Mouse (Mus musculus) MEL (cell line): ENCODE measurements around the gene Creb5. TPM values are rescaled to one million over a fixed set of nuclear protein-coding genes. Genes with fewer than 3 reads are reported as not detected.

Experiments
- DNase-seq: peaks from one replicate; pipeline ENCODE4 v3.0.0; 2011; ENCODE audit warnings: low read depth, low spot score
- H3K27ac ChIP-seq: 2 replicates; pipeline ENCODE4 v1.5.1; 2012; ENCODE audit warnings: low read depth, mild to moderate bottlenecking, control low read depth, low read length, moderate library complexity; ENCODE audit not compliant: control insufficient read depth
- H3K27me3 ChIP-seq, 2 experiments: fragments of 150-350 bp in 1 of 2; sonication (generic) in 1 of 2; 2 replicates each; pipeline ENCODE4 v1.6.1; 2012; ENCODE audit warnings: low read length in 2 of 2, mild to moderate bottlenecking in 2 of 2, improper control_type of control experiment in 1 of 2, moderate library complexity in 1 of 2; ENCODE audit not compliant: insufficient read depth in 2 of 2, control insufficient read depth in 1 of 2
- H3K36me3 ChIP-seq, 2 experiments: 2 replicates each; pipeline ENCODE4 v1.6.1; 2012 to 2014; ENCODE audit warnings: low read length in 2 of 2, improper control_type of control experiment in 1 of 2, inconsistent platforms in 1 of 2, mild to moderate bottlenecking in 1 of 2; ENCODE audit not compliant: insufficient read depth in 2 of 2, control insufficient read depth in 1 of 2
- H3K4me1 ChIP-seq, 2 experiments: fragments of 150-350 bp in 1 of 2; sonication (generic) in 1 of 2; 2 replicates each; pipeline ENCODE4 v1.6.1; 2012; ENCODE audit warnings: low read length in 2 of 2, improper control_type of control experiment in 1 of 2, mild to moderate bottlenecking in 1 of 2; ENCODE audit not compliant: insufficient read depth in 2 of 2, control insufficient read depth in 1 of 2
- H3K4me3 ChIP-seq, 2 experiments: fragments of 150-350 bp in 1 of 2; sonication (generic) in 1 of 2; 2 replicates each; pipeline ENCODE4 v1.5.1; 2012; ENCODE audit warnings: low read depth in 2 of 2, low read length in 2 of 2, mild to moderate bottlenecking in 2 of 2, moderate library complexity in 2 of 2, control low read depth in 1 of 2, improper control_type of control experiment in 1 of 2; ENCODE audit not compliant: control insufficient read depth in 1 of 2, insufficient read depth in 1 of 2
- H3K79me2 ChIP-seq: 2 replicates; pipeline ENCODE4 v1.6.1; 2012; ENCODE audit warnings: mild to moderate bottlenecking, low read length, moderate library complexity; ENCODE audit not compliant: control insufficient read depth, poor library complexity, insufficient read depth
- H3K9ac ChIP-seq: 2 replicates; pipeline ENCODE4 v1.6.1; 2012; ENCODE audit warnings: low read depth, mild to moderate bottlenecking, control low read depth, low read length, moderate library complexity; ENCODE audit not compliant: control insufficient read depth, poor library complexity, severe bottlenecking
- H3K9me3 ChIP-seq: fragments of 150-350 bp; sonication (generic); replicated peaks from 2 replicates; pipeline ENCODE4 v1.6.1; 2012; ENCODE audit warnings: mild to moderate bottlenecking, low read length, improper control_type of control experiment, moderate library complexity; ENCODE audit not compliant: insufficient read depth
- CHD2 ChIP-seq: IDR thresholded peaks from 2 replicates; pipeline ENCODE4 v1.6.1; 2011; ENCODE audit warnings: low read length, improper control_type of control experiment
- E2F4 ChIP-seq: IDR thresholded peaks from 2 replicates; pipeline ENCODE4 v1.6.1; 2011; ENCODE audit warnings: low read depth, low read length, improper control_type of control experiment, borderline replicate concordance
- ETS1 ChIP-seq: IDR thresholded peaks from 2 replicates; pipeline ENCODE4 v1.6.1; 2012; ENCODE audit warnings: low read depth, mild to moderate bottlenecking, inconsistent platforms, low read length, improper control_type of control experiment, moderate library complexity
- GABPA ChIP-seq: IDR thresholded peaks from 2 replicates; pipeline ENCODE4 v1.6.1; 2012; ENCODE audit warnings: low read depth, mild to moderate bottlenecking, inconsistent platforms, low read length, improper control_type of control experiment, moderate library complexity
- HCFC1 ChIP-seq: IDR thresholded peaks from 2 replicates; pipeline ENCODE4 v1.6.1; 2012; ENCODE audit warnings: low read depth, mild to moderate bottlenecking, inconsistent platforms, low read length, improper control_type of control experiment, moderate library complexity
- MAZ ChIP-seq: IDR thresholded peaks from 2 replicates; pipeline ENCODE4 v1.6.1; 2012; ENCODE audit warnings: low read depth, mild to moderate bottlenecking, inconsistent platforms, low read length, improper control_type of control experiment
- MEF2A ChIP-seq: IDR thresholded peaks from 2 replicates; pipeline ENCODE4 v1.6.1; 2014; ENCODE audit warnings: low read depth, mild to moderate bottlenecking, inconsistent platforms, low read length, improper control_type of control experiment; ENCODE audit not compliant: poor library complexity, insufficient replicate concordance, severe bottlenecking; ENCODE audit errors: extremely low read depth
- POLR2AphosphoS5 ChIP-seq: IDR thresholded peaks from 2 replicates; pipeline ENCODE4 v1.6.1; 2012; ENCODE audit warnings: low read depth, borderline replicate concordance, mild to moderate bottlenecking, inconsistent platforms, low read length, moderate library complexity, mixed read lengths
- RCOR1 ChIP-seq: IDR thresholded peaks from 2 replicates; pipeline ENCODE4 v1.6.1; 2012; ENCODE audit warnings: low read depth, mild to moderate bottlenecking, inconsistent platforms, low read length, improper control_type of control experiment
- SMC3 ChIP-seq: IDR thresholded peaks from 2 replicates; pipeline ENCODE4 v1.6.1; 2011; ENCODE audit warnings: low read depth, low read length, improper control_type of control experiment
- TAL1 ChIP-seq: IDR thresholded peaks from 2 replicates; pipeline ENCODE4 v1.6.1; 2012; ENCODE audit warnings: mild to moderate bottlenecking, inconsistent platforms, low read length, moderate library complexity, mixed read lengths
- TBP ChIP-seq: IDR thresholded peaks from 2 replicates; pipeline ENCODE4 v1.8.0; 2011; ENCODE audit warnings: low read depth, low read length, improper control_type of control experiment
- USF2 ChIP-seq, 2 experiments: IDR thresholded peaks; 2 replicates each; pipeline ENCODE4 v1.6.1; 2011 to 2012; ENCODE audit warnings: improper control_type of control experiment in 2 of 2, low read length in 2 of 2, borderline replicate concordance in 1 of 2, inconsistent platforms in 1 of 2, low read depth in 1 of 2, mild to moderate bottlenecking in 1 of 2; ENCODE audit not compliant: insufficient read depth in 1 of 2
- ZC3H11A ChIP-seq: IDR thresholded peaks from 2 replicates; pipeline ENCODE4 v1.6.1; 2012; ENCODE audit warnings: low read depth, mild to moderate bottlenecking, inconsistent platforms, low read length, improper control_type of control experiment
- ZMIZ1 ChIP-seq: IDR thresholded peaks from 2 replicates; pipeline ENCODE4 v1.6.1; 2012; ENCODE audit warnings: low read depth, mild to moderate bottlenecking, inconsistent platforms, low read length, improper control_type of control experiment, moderate library complexity
- polyA plus RNA-seq, 2 experiments: library from polyadenylated mRNA; stranded (reverse) in 1 of 2; unstranded in 1 of 2; fragments of >175 nt in 1 of 2; fragments of >200 nt in 1 of 2; gene quantifications; 2 replicates each; pipeline versions ENCODE4 v1.2.1 to v1.2.4; 2012; ENCODE audit warnings: low replicate concordance in 2 of 2, low read depth in 1 of 2; ENCODE audit not compliant: insufficient read length in 2 of 2, insufficient read depth in 1 of 2, missing spikeins in 1 of 2
- total RNA-seq: library from RNA; depleted of rRNA; stranded (reverse); fragments of 300-350 nt; gene quantifications from 2 replicates; pipeline ENCODE4 v1.2.3, GENCODE M21; 2012

Gene Creb5
- total and polyA plus RNA-seq, 3 experiments: not detected

GRCm38 (mm10) chr6:53292931-53293330 lies 5.9 kb downstream of the Creb5 start:
- no peaks in the 10 kb centered on the region for H3K4me1 ChIP-seq
- H3K36me3 ChIP-seq: no peaks in the 10 kb centered on the region
- H3K79me2 ChIP-seq: no peaks in the 10 kb centered on the region
- H3K27me3 ChIP-seq: no peaks in the 10 kb centered on the region
- no peak overlapping the region for H3K4me3 ChIP-seq
- DNase-seq: no peak
- no peak overlapping the region for H3K9ac ChIP-seq
- H3K9me3 ChIP-seq: no peaks in the 10 kb centered on the region
- TF ChIP-seq HCFC1 (no peak), RCOR1 (no peak), MEF2A (no peak), ZC3H11A (no peak)
- no peak overlapping the region for H3K27ac ChIP-seq

GRCm38 (mm10) chr6:53297851-53298250 lies 10.8 kb downstream of the Creb5 start:
- no peak for TF ChIP-seq E2F4
- no peak for TF ChIP-seq RCOR1
- no peak for TF ChIP-seq GABPA
- no peak for TF ChIP-seq CHD2
- no peak for TF ChIP-seq ZMIZ1
- no peak for TF ChIP-seq MAZ
- no peak for TF ChIP-seq POLR2AphosphoS5
- no peak for TF ChIP-seq USF2 (IDR thresholded peaks at IDR 0.05; ENCODE audit: borderline replicate concordance in 1 of 2, insufficient read depth in 1 of 2, low read depth in 1 of 2, low read length in 2 of 2)
- no peak for TF ChIP-seq TBP
- TF ChIP-seq TAL1: no peak
- TF ChIP-seq SMC3: no peak
- Histone ChIP-seq H3K4me3 (no peak overlapping the region), H3K9me3 (no peaks in the 10 kb centered on the region), H3K27ac (no peak overlapping the region), H3K36me3 (no peaks in the 10 kb centered on the region), H3K9ac (no peak overlapping the region), H3K79me2 (no peaks in the 10 kb centered on the region), H3K4me1 (no peaks in the 10 kb centered on the region), H3K27me3 (no peaks in the 10 kb centered on the region)
- no peak for DNase-seq

- no peaks in the 10 kb centered on the region for H3K4me1 ChIP-seq
- H3K4me3 ChIP-seq: no peak overlapping the region
- no peak overlapping the region for H3K9ac ChIP-seq
- H3K79me2 ChIP-seq: no peaks in the 10 kb centered on the region
- H3K27me3 ChIP-seq: no peaks in the 10 kb centered on the region
- no peaks in the 10 kb centered on the region for H3K9me3 ChIP-seq
- no peaks in the 10 kb centered on the region for H3K36me3 ChIP-seq
- no peak overlapping the region for H3K27ac ChIP-seq
- DNase-seq: no peak
- no peak for TF ChIP-seq ETS1
Measured at GRCm38 (mm10) chr6:53304201-53304600, 17.1 kb downstream of the Creb5 start.
